ENCODE assay signal across 10 mouse cellular contexts in the genomic region with DNA sequence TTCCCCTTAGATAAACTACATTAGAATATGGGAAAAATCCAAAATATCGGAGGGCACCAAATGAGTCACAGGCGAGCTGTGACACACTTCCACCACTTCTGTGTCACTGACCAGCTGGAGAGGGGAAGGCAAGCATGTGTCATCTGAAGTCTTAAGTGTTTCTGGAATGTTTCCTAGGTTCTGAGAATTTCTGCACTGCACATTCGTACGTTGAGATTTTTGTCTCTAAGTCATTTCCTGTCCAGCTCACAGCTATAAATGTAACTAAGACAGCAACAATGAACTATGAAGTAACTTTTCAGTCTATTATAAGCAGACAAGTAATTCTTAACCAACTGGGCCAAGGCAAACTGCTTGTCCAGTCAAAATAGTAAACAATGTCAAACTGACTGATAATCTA. TPM values are rescaled to one million over a fixed set of nuclear protein-coding genes. Genes with fewer than 3 reads are reported as not detected.
DNase-seq lines count a peak whose midpoint lies in the region; ATAC-seq and TF ChIP-seq lines count a peak whose summit lies in the region.
"Had no signal": no experiment of that assay in that cellular context is flagged by ENCODE, and none has a peak within 500 bp of the region (broad histone marks: within the 10 kb centered on the region; RNA-seq: fewer than 3 reads in every experiment).

No protein-coding gene starts in this region.

- 62% methylated on average over 4 of the region's 4 CpGs for WGBS in liver, postnatal 0 days (ENCODE audit: insufficient replicate concordance)
- 48% methylated on average over 4 of the region's 4 CpGs for WGBS in intestine, embryonic 16.5 days

- TF ChIP-seq CTCF in liver, postnatal 0 days (IDR thresholded peaks at IDR 0.05; ENCODE audit: low read depth): no peak

- no peak overlapping the region for H3K4me2 ChIP-seq in liver, postnatal 0 days (ENCODE audit: low read depth, low read length)
- H3K4me2 ChIP-seq in intestine, embryonic 16.5 days (ENCODE audit: low read depth, low read length): no peak overlapping the region
- H3K4me2 ChIP-seq: embryonic facial prominence, embryonic 15.5 days had no signal

- 0 out of 2 replicates have a peak, but pooled peaks cover 3% of the 10 kb centered on the region for H3K36me3 ChIP-seq in liver, postnatal 0 days (replicated peaks; ENCODE audit: insufficient read depth, low read length)
- H3K36me3 ChIP-seq in intestine, embryonic 16.5 days (ENCODE audit: control insufficient read depth, insufficient read depth, low read length): peaks cover 5% of the 10 kb centered on the region; the same call in 1 of the 2 replicates

- peaks cover 3% of the 10 kb centered on the region; the same call in 1 of the 2 replicates for H3K4me1 ChIP-seq in liver, postnatal 0 days (ENCODE audit: insufficient read depth)
- no peaks in the 10 kb centered on the region for H3K4me1 ChIP-seq in intestine, embryonic 16.5 days (ENCODE audit: control insufficient read depth, insufficient read depth, low read length)
- H3K4me1 ChIP-seq: embryonic facial prominence, embryonic 15.5 days had no signal

- no peaks in the 10 kb centered on the region for H3K9me3 ChIP-seq in liver, postnatal 0 days (ENCODE audit: low read length)
- peaks cover 3% of the 10 kb centered on the region; the same call in 1 of the 2 replicates for H3K9me3 ChIP-seq in intestine, embryonic 16.5 days (ENCODE audit: control insufficient read depth, low read length)
- H3K9me3 ChIP-seq: embryonic facial prominence, embryonic 15.5 days had no signal

- 0 out of 2 replicates have a peak overlapping the region, but pooled peaks have one; percentile 48 for H3K27ac ChIP-seq in liver, postnatal 0 days (ENCODE audit: low read depth)
- H3K27ac ChIP-seq in intestine, embryonic 16.5 days (ENCODE audit: low read length): no peak overlapping the region; the same call in 1 of the 2 replicates
- H3K27ac ChIP-seq: embryonic facial prominence, embryonic 15.5 days had no signal

- no peaks in the 10 kb centered on the region for H3K27me3 ChIP-seq in liver, postnatal 0 days (ENCODE audit: insufficient read depth, low read length)
- H3K27me3 ChIP-seq in intestine, embryonic 16.5 days (replicated peaks; ENCODE audit: control insufficient read depth, insufficient read depth, low read length): no peaks in the 10 kb centered on the region
- H3K27me3 ChIP-seq: CH12.LX; embryonic facial prominence, embryonic 15.5 days had no signal

- peak; percentile 28 for DNase-seq in cerebellum, adult 9-10 months
- DNase-seq in cerebellum, adult 11-12 months: no peak
- DNase-seq in liver, postnatal 0 days: no peak
- no peak for DNase-seq in liver
- DNase-seq in spleen, postnatal 10 days (ENCODE audit: low spot score in 2 of 2): no peak
- DNase-seq in cerebellum, adult 8-10 months: no peak
- DNase-seq in yolk sac, embryonic 10.5 days (ENCODE audit: low spot score): no peak

- TF ChIP-seq EP300 in liver, postnatal 0 days (IDR thresholded peaks at IDR 0.05; ENCODE audit: low read depth): peak; percentile 33; the same call in 1 of the 2 replicates

- H3K4me3 ChIP-seq in liver, postnatal 0 days (ENCODE audit: low read depth, low read length): no peak overlapping the region
- no peak overlapping the region for H3K4me3 ChIP-seq in intestine, embryonic 16.5 days (ENCODE audit: low read length)
- H3K4me3 ChIP-seq: embryonic facial prominence, embryonic 15.5 days had no signal

- ATAC-seq in liver, postnatal 0 days: no peak
- peak; percentile 50; the same call in 1 of the 2 replicates for ATAC-seq in intestine, embryonic 16.5 days

- no peak overlapping the region for H3K9ac ChIP-seq in liver, postnatal 0 days (replicated peaks)
- H3K9ac ChIP-seq in intestine, embryonic 16.5 days (ENCODE audit: low read depth, low read length): no peak overlapping the region
- H3K9ac ChIP-seq: embryonic facial prominence, embryonic 15.5 days had no signal

RNA-seq across cellular contexts. Expression of a gene that starts 37.9 kb away (rescaled TPM):
- polyA plus RNA-seq in liver, postnatal 0 days (2015; fragmentation: Nextera tagmentation; extraction: Ambion mirVana): 76.8 and 90.8 TPM in 2 replicates
- 142 and 152 TPM in 2 replicates for polyA plus RNA-seq in intestine, embryonic 16.5 days (2015; fragmentation: Nextera tagmentation; extraction: Ambion mirVana)
